Mouse (Mus musculus) right cerebral cortex, adult 2 months (tissue): Measurements from ENCODE around the gene Pmfbp1.

ENCODE experiments used
- DNase-seq, 2 experiments: peaks; one replicate each; pipeline ENCODE4 v3.0.0; 2021 to 2022; ENCODE audit warnings: low spot score in 2 of 2

The Pmfbp1 gene

GRCm38 (mm10) chr8:109499009-109499717, 5.3 kb downstream of the Pmfbp1 start:
- peak in 1 of 2 experiments; percentile 7 for DNase-seq

- no peak for DNase-seq
These were observed 9.7 kb downstream of the Pmfbp1 start for GRCm38 (mm10) chr8:109503566-109503965.

DNA sequence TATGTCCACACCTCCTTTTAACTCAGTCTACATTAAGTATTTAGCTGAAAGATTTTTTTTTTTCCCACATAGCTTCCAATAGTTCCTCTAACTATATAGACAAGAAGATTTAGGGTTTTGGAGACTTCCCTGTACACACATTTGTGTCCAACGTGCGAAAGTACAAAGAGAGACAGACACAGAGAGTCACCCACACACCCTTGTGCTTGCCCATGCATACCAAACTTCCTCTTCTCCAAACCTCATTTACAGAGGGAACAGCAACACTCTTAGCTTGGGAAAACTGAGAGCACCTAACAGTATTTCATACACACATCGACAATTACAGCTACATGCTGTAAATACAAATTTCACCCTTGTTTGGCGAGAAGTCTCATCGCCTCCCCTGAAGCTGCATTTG, 11.7 kb downstream of the Pmfbp1 start:
- DNase-seq, result no peak

DNA sequence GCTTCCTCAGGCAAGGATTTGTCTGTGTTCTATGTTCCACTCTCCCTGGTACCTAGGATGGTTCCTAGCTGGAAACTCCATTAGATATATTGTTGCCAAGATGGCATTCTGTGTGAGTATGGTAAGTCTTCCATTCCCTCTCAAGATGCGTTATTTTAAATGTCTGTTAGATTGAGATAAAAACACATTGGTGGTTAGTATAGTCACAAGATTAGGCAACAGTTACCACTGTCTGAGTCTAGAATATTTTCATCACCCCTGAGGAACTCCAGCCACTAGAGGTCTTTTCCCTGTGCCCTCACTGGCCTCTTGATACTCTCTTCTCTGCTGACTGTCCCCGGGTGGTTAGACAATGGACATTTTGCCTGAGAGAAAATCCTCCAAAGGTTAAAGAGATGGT, 30.2 kb downstream of the Pmfbp1 start:
- DNase-seq, result no peak

GRCm38 (mm10) chr8:109535140-109535990, 41.5 kb downstream of the Pmfbp1 start:
- DNase-seq, result peak; percentile 43 to 47

DNA sequence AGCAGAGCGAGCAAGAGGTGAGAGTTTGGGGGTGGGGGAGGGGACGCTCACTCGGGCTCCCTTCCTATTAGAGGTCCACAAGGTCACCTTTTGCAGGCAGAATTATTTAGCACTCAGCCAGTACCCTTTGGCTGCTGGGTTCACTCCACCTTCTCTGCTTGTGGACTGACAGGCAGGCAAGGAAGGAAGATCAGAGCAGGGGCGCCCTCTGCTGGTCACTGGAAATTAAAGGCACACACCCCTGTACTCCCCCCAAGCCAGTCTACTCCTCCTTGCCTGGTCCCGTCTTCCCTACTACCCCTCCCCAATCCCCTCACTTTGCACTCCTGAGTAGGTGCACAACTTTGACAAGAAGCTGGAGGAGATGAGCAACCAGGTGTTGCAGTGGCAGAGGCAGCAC, 42.9 kb downstream of the Pmfbp1 start:
- peak; percentile 88 to 90 for DNase-seq

- DNase-seq, result no peak
These were observed 48.3 kb downstream of the Pmfbp1 start for GRCm38 (mm10) chr8:109542165-109542564.

GRCm38 (mm10) chr8:109542748-109543519, 49.1 kb downstream of the Pmfbp1 start:
- DNase-seq, result peak in 1 of 2 experiments; percentile 35

- no peak for DNase-seq
These were observed 50.2 kb downstream of the Pmfbp1 start for GRCm38 (mm10) chr8:109544049-109544448.

DNA sequence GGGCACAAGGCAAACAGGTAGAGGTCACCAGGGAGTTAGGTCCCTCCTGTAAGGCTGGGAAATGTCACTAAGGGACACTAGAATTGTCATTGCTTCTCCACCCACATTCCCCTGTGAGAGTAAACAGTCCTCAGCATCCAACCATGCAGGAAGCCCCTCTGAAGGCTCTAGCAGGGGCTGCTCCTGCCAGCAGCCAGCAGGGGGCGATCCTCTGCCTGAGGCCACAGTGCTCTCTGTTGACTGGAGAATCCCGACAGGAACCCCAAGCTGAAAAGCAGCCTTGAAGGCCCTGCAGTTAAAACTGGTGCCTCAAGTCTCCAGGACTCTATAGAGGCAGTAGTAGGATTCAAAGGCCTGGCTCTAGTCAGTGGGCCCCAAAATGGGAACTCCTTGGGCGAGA, 57.8 kb downstream of the Pmfbp1 start:
- peak in 1 of 2 experiments; percentile 20 for DNase-seq

- no peak for DNase-seq
These were observed 70.1 kb downstream of the Pmfbp1 start for GRCm38 (mm10) chr8:109563881-109564280.

DNA sequence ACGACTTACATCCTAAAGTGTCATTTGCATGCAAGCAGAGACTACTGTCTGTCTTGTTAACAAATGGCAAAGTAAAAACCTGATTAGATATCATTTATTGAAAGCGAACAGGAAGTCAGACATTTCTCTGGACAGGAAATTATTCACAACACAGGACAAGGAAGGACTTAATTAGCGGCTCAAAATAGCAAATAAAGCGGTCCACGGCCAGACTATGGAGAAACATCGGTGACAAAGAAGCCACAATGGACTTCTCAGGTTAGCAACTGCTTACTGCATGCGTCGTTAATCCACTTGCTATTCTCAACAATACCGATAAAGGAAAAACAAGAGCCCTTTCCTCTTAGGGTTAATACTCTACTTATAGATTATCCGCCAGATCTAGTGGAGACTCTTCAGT, 70.9 kb downstream of the Pmfbp1 start:
- no peak for DNase-seq

DNA sequence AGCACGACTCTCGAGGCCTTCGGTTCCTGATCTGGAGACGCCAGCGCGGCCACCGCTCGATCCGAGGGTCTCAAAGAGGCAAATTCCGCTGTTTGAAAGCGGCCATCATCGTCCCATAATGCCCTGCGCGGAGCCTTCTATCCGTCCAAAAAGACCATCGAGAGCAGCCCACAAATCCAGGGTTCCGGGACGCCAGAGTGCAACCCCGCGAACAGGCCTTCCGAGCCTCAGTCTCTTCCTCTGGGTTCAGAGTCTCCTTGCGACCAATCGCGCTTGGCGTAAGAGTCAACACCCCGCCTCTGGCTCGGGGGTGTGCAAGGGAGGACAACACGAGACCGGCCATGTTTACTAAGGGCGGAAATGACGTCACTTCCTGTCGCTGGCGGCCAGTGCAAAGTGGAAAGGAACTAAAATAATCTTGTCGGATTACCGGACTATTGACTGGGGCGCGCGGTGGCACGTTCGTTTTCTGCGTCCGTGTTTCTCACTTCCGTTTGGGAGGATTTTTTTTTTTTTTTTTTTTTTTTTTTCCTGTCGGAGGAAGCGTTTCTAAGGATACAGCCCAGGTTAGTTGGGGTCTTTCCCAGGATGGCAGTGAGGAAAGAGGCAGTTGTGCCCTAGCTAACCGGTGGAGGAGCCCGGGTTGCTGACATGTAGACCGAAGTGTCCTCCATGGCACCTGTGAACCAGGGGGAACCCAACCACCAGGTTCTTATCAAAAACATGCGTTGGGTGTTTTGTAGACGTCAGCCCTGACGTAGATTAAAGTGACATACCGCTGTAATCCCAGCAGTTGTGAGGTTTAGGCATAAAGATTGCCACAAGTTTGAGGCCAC, 71.9 kb downstream of the Pmfbp1 start, which contains the start of the genes Dhx38 and Txnl4b:
Dhx38 (minus strand) TSS at position 364 of the 836 bp plus-strand sequence.
Txnl4b (plus strand) TSS at position 395 of the 836 bp plus-strand sequence.
- DNase-seq, result peak; percentile 100

GRCm38 (mm10) chr8:109571139-109571538, 77.3 kb downstream of the Pmfbp1 start:
- DNase-seq, result no peak

DNA sequence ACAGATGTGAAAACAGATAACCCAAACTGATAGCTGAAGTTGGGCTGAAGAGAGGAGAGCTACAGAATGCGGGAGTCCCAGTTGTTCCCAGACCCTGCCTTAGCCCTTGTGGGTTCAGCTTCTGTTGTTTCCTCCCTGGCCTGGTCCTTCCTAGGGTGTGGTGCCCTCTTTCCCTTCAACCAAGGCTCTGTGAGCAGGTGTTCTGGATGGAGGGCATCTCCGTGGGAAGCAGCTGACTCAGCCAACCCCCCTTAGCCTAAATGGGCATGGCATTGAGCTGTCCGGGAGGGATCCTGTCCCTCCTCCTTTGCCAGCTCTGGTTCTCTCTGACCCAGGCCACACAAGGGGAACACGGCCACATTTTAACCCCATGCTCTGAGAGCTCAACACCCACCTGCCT, 82.5 kb downstream of the Pmfbp1 start:
- DNase-seq, result no peak

DNA sequence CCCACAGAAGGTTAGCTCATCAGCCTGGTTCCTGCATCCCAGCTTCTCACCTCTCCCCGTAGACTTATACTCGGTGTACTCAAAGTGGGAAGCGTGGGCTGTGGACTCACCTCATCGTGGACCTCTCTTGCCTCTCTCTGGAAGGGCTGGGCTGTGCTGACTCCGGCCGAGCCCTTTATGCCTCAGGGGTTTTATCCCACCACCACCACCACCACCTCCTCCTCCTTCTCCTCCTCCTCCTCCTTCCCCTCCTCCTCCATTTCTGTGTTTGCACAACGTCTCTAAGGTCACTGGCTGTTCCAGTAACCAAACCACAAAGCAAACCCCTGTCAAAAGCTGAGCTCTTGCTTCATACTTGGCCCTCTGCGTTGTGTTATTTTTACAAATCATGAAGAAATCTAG, 85.1 kb downstream of the Pmfbp1 start, which contains the start of gene Hp:
Hp (minus strand) TSS at position 273 of the 402 bp plus-strand sequence.
- no peak for DNase-seq

DNA sequence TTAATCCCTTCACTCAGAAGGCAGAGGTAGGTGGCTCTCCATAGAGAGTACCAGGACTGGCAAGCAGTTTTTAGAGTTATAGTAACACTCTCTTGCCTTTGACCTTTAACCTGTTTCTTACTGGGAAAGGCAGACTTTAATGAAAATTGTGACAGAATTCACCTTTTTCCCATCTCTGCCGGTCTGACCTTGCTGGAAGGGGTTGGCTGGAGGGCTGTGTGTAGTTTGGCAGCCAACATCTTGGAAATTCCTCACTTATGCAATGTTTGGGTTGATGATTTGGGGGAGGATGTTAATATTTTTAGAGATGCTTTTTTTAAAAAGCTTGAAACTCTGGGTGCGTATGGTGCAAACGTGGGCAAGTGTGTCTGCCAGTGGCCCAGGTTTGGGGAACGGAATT, 90.5 kb downstream of the Pmfbp1 start:
- DNase-seq, result no peak

GRCm38 (mm10) chr8:109584830-109585229, 91.0 kb downstream of the Pmfbp1 start:
- DNase-seq, result no peak

DNA sequence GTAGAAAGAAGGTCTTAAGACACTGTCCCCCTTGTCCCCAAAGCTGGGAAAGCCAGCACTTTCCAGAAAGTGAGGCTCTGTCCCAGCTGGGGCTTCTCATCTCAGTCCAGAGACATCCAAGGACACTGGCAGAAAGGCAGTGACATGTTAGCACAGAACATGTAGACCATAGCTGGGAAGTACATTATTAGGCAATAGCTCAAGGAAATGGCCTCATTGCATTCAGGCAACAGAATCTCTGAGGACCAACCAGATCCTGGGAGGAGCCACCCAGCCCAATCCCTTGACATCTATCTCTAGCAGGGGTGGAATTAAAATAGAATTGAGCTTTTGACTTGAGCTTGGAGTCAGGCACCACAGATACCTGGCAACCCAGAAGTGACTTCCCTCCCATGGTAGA, 91.8 kb downstream of the Pmfbp1 start:
- DNase-seq, result no peak

GRCm38 (mm10) chr8:109586972-109587504, 93.2 kb downstream of the Pmfbp1 start:
- no peak for DNase-seq

DNA sequence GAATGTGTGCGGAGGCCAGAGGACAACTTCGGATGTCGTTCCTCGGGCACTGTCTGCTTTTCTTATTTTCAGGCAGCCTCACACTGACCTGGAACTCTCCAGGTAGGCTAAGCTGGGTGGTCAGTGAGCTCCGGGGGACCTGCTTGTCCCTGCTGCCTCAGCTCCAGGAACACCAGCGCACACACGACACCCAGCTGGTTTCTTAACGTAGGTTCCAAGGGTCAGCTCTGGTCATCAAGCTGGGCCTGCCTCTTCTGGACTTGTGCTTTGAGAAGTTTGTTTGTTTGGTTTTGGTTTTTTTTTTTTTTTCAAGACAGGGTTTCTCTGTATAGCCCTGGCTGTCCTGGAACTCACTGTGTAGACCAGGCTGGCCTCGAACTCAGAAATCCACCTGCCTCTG, 97.1 kb downstream of the Pmfbp1 start:
- no peak for DNase-seq
